10 mouse cellular contexts compared by ENCODE assay signal in genomic region chr19:42255438-42255783, GRCm38 (mm10). TPM values are rescaled to one million over a fixed set of nuclear protein-coding genes. Genes with fewer than 3 reads are reported as not detected.
DNase-seq lines count a peak whose midpoint lies in the region; ATAC-seq and TF ChIP-seq lines count a peak whose summit lies in the region.
"Had no signal": no experiment of that assay in that cellular context is flagged by ENCODE, and none has a peak within 500 bp of the region (broad histone marks: within the 10 kb centered on the region; RNA-seq: fewer than 3 reads in every experiment).

No protein-coding gene starts in this region.

- intact Hi-C loops in gastrocnemius, adult 2 months (cut with DNase I), result no loop called here

- DNase-seq in gastrocnemius, adult 2 months, result no peak
- DNase-seq in gastrocnemius, postnatal 25 days, result no peak
- peak; percentile 39 for DNase-seq in R1 (ENCODE audit: low read depth, low spot score)
- DNase-seq in forebrain, postnatal 0 days, result peak; percentile 80
- DNase-seq in right cerebral cortex, postnatal 4 days, result peak; percentile 73
- DNase-seq in spleen, postnatal 36 days (ENCODE audit: low spot score in 2 of 2), result no peak

- H3K4me2 ChIP-seq in forebrain, postnatal 0 days (ENCODE audit: low read depth), result peak overlapping the region; percentile 60
- H3K4me2 ChIP-seq in limb, embryonic 13.5 days (replicated peaks), result peak overlapping the region; percentile 65

- H3K36me3 ChIP-seq in forebrain, postnatal 0 days (ENCODE audit: insufficient read depth), result no peaks in the 10 kb centered on the region
- H3K36me3 ChIP-seq in limb, embryonic 13.5 days, result no peaks in the 10 kb centered on the region

- no peaks in the 10 kb centered on the region for H3K9me3 ChIP-seq in forebrain, postnatal 0 days (ENCODE audit: low read length)
- H3K9me3 ChIP-seq in limb, embryonic 13.5 days, result no peaks in the 10 kb centered on the region

- ATAC-seq in forebrain, postnatal 0 days, result peak; percentile 74
- ATAC-seq in limb, embryonic 13.5 days (ENCODE audit: low FRiP score, low read depth), result no peak; the same call in 1 of the 2 replicates
- ATAC-seq in megakaryocyte, adult 5-6 weeks (ENCODE audit: poor library complexity, severe bottlenecking), result no peak

- H3K4me1 ChIP-seq in forebrain, postnatal 0 days (ENCODE audit: insufficient read depth), result peaks cover 25% of the 10 kb centered on the region
- H3K4me1 ChIP-seq in limb, embryonic 13.5 days, result peaks cover 4% of the 10 kb centered on the region

- H3K4me3 ChIP-seq in gastrocnemius, adult 2 months, result peak overlapping the region; percentile 56
- peak overlapping the region; percentile 70 for H3K4me3 ChIP-seq in forebrain, postnatal 0 days (ENCODE audit: low read depth, low read length)
- peak overlapping the region; percentile 41 for H3K4me3 ChIP-seq in limb, embryonic 13.5 days

- no peaks in the 10 kb centered on the region for H3K27me3 ChIP-seq in forebrain, postnatal 0 days (ENCODE audit: insufficient read depth, low read length)
- H3K27me3 ChIP-seq in limb, embryonic 13.5 days, result peaks cover 37% of the 10 kb centered on the region

- no peak for TF ChIP-seq CTCF in gastrocnemius, adult 2 months (IDR thresholded peaks at IDR 0.05)
- TF ChIP-seq CTCF in forebrain, postnatal 0 days (IDR thresholded peaks at IDR 0.05; ENCODE audit: low read depth), result no peak

- no peak overlapping the region for H3K27ac ChIP-seq in gastrocnemius, adult 2 months
- H3K27ac ChIP-seq in forebrain, postnatal 0 days (ENCODE audit: low read depth, low read length), result peak overlapping the region; percentile 85
- H3K27ac ChIP-seq in limb, embryonic 13.5 days, result no peak overlapping the region

- WGBS in forebrain, postnatal 0 days, result under 1% methylated on average over 18 of the region's 23 CpGs
- 2% methylated on average over 9 of the region's 23 CpGs for WGBS in limb, embryonic 13.5 days

- H3K9ac ChIP-seq in forebrain, postnatal 0 days, result peak overlapping the region; percentile 92
- H3K9ac ChIP-seq in limb, embryonic 13.5 days, result no peak overlapping the region

RNA-seq across cellular contexts. Expression of gene Golga7b, which starts 8.0 kb away (rescaled TPM):
- total RNA-seq in gastrocnemius, adult 2 months (2021), result 1 to 10 TPM; 2.3 to 2.4 TPM
- 1 to 10 TPM; 1.7 to 2.3 TPM for total RNA-seq in gastrocnemius, postnatal 25 days (2021)
- total RNA-seq in forebrain, postnatal 0 days (2014; rRNA removed), result 79.1 and 90.1 TPM in 2 replicates
- 44.7 and 61.4 TPM in 2 replicates for polyA plus RNA-seq in forebrain, postnatal 0 days (2015; fragmentation: Nextera tagmentation; extraction: Ambion mirVana)
- 0.05 and 0.23 TPM in 2 replicates for polyA plus RNA-seq in limb, embryonic 13.5 days (2015; fragmentation: Nextera tagmentation; extraction: Ambion mirVana)
- total RNA-seq in megakaryocyte, adult 5-6 weeks (2015), result not detected in 2 replicates
- not detected in 2 replicates for total RNA-seq in megakaryocyte, adult 5-6 weeks (2017)
- total RNA-seq: common myeloid progenitor, adult 5-6 weeks had no signal

RNA-seq across cellular contexts. Expression of gene Sfrp5, which starts 53.4 kb away (rescaled TPM):
- 1 to 10 TPM; 4.2 to 5.6 TPM for total RNA-seq in gastrocnemius, adult 2 months (2021)
- 1 to 10 TPM; 4.0 to 5.7 TPM for total RNA-seq in gastrocnemius, postnatal 25 days (2021)
- total RNA-seq in forebrain, postnatal 0 days (2014; rRNA removed), result 1.8 and 3.7 TPM in 2 replicates
- polyA plus RNA-seq in forebrain, postnatal 0 days (2015; fragmentation: Nextera tagmentation; extraction: Ambion mirVana), result 2.7 and 3.4 TPM in 2 replicates
- polyA plus RNA-seq in limb, embryonic 13.5 days (2015; fragmentation: Nextera tagmentation; extraction: Ambion mirVana), result 1.8 and 2.4 TPM in 2 replicates
- total RNA-seq in megakaryocyte, adult 5-6 weeks (2015), result not detected in 2 replicates
- not detected in 2 replicates for total RNA-seq in megakaryocyte, adult 5-6 weeks (2017)
- total RNA-seq: common myeloid progenitor, adult 5-6 weeks had no signal
- polyA plus RNA-seq: C2C12 had no signal

Comparison
In these comparisons a context has a peak if more than half of its experiments do, and no peak if none do; other contexts are left out.
1. DNase-seq: peak in R1 (single experiment), forebrain, postnatal 0 days (single experiment) and right cerebral cortex, postnatal 4 days (single experiment); none in gastrocnemius, adult 2 months (single experiment), gastrocnemius, postnatal 25 days (single experiment) and spleen, postnatal 36 days (0 of 2).
2. RNA of gene Golga7b, which starts 8.0 kb away (total RNA-seq): 79.1 to 90.1 TPM in forebrain, postnatal 0 days; 2.3 to 2.4 TPM in gastrocnemius, adult 2 months, 1.7 to 2.3 TPM in gastrocnemius, postnatal 25 days and not detected in megakaryocyte, adult 5-6 weeks; every median in the first group is over 10 times any median in the second.
3. Peak in every context shown above with its lines, with median percentiles within 50 percentile points of each other: H3K4me3 ChIP-seq.